Mouse (Mus musculus) gastrocnemius, postnatal 36 days (tissue): ENCODE data around the gene Sgsh. TPM values are rescaled to one million over a fixed set of nuclear protein-coding genes. Genes with fewer than 3 reads are reported as not detected.

Source experiments
- DNase-seq, 2 experiments: peaks; one replicate each; pipeline ENCODE4 v3.0.0; 2022
- intact Hi-C: fragments of 180-260 bp; cut with DNase I; formaldehyde crosslinking; loops from one replicate; pipeline ENCODE4 v1.15.1; 2025
- microRNA-seq, 2 experiments: library from miRNA; unstranded; fragments of <30 nt; microRNA quantifications; one replicate each; pipeline ENCODE4 v1.2.0; 2021
- total RNA-seq, 2 experiments: library from RNA; stranded (reverse); gene quantifications; 2 replicates each; pipeline ENCODE4 v1.2.3; 2021

The Sgsh gene
- total RNA-seq, 2 experiments from 2014 or later = 2.9 to 3.6 TPM

DNA sequence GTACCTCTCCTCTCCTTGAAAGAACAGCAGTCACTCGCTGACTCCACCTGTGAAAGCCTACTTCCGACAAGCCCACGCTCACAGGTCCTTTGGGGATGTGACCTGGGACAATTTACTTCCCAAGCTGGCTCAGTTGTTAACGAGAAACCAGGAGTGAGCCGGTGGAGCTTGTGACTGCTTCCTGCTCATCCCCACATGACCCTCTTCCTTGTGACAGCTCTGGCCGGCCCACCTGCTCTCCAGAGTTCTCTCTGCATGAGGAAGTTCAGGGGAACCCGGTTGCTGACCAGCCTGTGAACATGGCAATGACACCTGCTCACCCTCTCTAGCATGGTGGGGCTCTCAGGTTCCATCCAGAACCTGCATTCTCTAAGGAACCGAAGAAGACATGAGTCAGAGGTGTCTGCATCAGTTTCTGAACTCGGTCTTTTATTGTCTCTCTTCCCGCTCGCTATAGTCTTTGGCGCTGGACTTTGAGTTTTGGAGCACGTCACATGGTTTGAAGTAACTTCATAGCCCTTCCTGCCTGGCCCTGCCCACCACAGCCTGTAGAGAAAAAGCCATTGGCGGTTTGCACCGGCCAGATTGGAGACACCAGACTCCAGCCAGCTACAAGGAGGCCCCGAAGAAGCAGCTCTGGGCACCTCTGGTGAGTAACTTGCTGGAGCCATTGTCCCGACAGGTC is 40.9 kb downstream of the Sgsh start:
- intact Hi-C loops = no loop called here
- no peak for DNase-seq

DNA sequence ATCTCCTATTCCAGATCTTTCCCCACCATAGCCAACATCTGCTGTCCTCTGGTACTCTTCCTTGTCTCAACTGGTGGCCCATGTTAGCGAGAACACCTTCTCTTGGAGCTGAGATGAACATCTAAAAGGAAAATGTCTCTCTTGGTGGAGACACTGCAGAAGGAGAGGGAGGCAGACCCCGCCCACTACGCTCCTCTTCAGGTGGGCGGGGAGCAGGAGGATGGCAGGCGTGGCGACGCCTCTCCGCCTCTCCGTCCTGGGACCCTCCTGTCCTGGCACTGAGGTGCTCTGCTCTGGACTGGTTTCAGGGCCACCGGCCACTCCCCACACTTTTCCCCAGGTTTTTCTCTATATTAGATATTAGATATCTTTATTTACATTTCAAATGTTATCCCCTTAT is 44.7 kb downstream of the Sgsh start:
- intact Hi-C loops = no loop called here
- DNase-seq = no peak

DNA sequence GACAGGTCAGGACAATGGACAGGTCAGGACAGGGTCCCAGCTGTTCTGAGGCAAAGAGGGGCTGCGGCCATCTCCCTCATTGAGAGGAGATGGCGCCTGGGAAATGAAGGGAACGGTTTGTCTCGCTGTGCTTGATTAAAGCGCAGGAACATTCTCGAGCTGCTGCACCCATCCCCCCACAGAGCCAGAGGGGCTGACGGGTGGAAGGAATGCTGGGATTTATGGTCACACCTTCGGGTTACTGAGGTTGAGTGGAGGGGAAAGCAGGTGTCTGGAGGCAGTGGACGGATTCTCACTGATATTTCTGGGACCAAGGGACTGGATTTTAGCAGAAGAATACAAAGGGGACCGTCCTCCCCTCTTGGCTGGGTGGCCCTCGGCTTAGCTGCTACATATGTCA is 47.4 kb downstream of the Sgsh start:
- intact Hi-C loops = no loop called here
- DNase-seq = no peak

DNA sequence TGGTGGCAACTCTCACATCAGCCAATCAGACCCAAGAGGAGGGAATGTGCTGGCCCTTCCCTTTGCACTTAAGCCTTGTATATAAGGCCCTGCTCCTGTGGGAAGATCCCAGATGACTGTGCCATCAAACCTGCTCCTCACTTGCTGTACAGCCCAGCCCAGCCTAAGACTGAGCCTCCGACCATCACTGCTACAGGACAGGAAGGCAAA is 47.8 kb downstream of the Sgsh start, which contains the start of gene Card14:
TSS of gene Card14 (plus strand) at position 111 of the 210 bp plus-strand sequence.
- no peak for DNase-seq
- intact Hi-C loops = no loop called here

DNA sequence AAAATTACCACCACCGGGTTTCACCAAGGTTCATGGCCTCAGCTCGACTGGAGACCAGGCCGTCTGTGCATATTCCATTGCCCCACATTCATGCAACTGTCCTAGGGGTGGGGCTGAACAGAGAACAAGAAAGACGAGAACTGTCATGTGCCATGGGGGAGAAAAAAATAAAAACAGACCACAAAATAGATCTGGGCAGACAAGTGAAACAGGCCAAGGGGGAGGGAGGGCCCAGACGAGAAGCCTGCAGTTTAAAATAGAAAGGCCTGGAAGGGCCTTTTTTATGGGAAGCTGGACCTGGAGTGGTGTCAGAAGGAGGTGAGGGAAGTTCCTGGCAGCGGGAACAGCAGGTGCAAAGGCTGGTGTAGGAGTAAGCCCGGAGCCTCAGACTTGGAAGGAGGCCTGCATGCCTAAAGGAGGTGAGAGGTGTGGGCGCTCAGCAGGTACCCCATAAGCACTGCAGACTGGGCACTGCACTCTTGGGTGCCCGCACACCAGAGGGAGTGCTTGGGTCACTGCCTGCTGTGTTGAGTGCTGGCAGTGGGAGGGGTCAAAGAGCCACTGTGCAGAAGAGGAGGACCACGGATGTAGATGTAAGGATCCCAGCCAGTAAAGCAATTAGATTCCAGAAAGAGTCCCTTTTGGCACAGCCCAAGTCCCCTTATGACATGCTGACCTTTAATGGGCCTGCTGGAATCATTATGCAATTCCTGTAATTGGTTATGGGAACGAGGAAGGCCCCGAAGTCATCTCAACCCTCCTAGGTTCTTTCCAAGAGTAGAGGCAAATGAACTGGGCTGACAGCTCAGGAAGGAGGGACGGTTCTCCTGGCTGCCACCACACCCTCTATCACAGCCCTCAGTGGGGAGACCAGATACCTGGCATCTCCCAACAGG is 48.3 kb downstream of the Sgsh start:
- no peak for DNase-seq
- intact Hi-C loops = no loop called here

DNA sequence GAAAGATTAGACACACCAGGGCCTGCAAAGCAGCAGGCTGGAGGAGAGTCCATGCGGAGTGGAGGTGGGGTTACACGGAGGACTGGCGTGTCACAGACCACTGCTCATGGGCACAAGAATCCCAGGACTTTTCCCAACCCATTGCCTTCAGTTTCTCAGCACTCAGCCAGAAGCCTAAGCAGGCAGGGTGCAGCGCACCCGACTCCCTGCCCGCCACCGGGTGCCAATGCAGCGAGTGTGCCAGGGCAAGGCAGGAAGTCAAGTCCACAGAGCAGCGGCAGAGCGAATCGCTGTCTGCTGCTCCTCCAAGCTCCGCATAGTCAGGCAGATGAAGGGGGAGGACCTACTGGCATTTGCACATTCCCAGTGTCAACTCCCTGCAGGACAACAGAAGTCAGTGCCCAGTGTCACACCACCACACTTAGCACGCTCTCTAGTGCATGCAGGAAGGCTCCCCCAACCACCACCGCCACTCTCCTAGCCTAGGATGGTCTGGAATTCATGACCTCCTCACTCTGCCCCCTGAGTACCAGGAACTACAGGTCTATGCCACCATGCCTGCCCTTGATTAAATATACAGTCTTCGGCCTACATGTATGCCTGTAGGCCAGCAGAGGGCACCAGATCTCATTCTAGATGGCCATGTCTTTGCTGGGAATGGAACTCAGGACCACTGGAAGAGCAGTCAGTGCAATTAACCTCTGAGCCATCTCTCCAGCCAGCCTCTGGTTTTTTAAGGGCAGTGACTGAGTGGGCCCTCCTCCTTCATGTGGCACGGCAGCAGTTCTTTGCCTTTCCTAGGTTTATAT is 50.2 kb downstream of the Sgsh start:
- intact Hi-C loops = loop anchor here (5.0 kb wide), 1 partner anchor 57 kb away; no protein-coding TSS in a partner anchor
- DNase-seq = peak in 1 of 2 experiments; percentile 25

DNA sequence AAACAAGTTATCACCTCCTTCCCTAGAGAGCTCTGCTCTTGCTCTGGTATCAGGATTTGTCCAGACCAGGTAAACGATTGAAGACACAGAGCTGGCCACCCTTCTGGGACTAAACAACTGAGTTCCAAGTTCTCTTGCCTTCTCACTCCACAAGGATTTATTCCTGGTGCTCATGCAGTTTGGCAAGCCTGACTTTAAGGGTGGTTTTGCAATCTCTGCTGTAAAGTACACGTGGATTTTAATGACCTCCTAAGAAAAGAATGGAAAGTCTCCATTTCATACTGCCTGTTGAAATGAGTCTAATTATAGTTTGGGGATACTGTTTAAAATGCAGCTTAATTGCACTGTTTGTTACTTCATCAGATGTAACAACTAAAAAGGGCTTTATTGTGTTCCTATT is 54.4 kb downstream of the Sgsh start:
- DNase-seq = no peak
- intact Hi-C loops = loop anchor here (5.0 kb wide), 1 partner anchor 61 kb away; no protein-coding TSS in a partner anchor

DNA sequence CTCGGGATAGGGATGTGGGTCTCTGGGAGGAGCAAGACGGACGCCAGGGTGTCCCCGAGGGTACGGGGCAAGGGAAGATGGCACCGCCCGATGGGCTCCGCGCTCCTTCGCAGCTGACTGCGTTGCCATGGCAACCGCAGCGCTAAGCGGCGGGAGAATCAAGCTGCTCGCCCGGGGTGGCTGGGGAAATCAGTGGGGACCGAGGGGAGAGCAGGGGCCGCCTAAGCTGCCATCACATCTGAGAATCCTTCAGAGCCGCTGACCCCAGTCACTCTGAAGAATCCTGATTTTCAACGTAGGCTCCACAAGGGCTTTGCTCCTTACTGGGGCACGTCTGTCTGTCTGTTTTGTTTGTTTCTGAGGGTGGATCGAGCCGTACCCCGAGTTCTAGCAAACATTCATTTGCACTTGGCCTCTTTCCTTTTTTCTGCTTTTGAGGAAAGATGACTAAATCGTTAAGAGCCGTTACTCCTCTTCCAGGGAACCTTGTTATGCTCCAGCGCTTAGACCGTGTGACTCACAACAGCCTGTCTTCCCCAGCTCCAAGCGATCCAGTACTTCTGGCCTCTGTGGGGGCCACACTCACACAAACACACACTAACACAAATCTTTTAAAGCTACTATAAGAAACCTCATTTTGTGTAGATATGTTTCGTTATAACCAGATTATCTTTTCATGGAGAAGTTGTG is 54.9 kb downstream of the Sgsh start:
- DNase-seq = no peak
- intact Hi-C loops = loop anchor here (5.0 kb wide), 1 partner anchor 62 kb away; no protein-coding TSS in a partner anchor

DNA sequence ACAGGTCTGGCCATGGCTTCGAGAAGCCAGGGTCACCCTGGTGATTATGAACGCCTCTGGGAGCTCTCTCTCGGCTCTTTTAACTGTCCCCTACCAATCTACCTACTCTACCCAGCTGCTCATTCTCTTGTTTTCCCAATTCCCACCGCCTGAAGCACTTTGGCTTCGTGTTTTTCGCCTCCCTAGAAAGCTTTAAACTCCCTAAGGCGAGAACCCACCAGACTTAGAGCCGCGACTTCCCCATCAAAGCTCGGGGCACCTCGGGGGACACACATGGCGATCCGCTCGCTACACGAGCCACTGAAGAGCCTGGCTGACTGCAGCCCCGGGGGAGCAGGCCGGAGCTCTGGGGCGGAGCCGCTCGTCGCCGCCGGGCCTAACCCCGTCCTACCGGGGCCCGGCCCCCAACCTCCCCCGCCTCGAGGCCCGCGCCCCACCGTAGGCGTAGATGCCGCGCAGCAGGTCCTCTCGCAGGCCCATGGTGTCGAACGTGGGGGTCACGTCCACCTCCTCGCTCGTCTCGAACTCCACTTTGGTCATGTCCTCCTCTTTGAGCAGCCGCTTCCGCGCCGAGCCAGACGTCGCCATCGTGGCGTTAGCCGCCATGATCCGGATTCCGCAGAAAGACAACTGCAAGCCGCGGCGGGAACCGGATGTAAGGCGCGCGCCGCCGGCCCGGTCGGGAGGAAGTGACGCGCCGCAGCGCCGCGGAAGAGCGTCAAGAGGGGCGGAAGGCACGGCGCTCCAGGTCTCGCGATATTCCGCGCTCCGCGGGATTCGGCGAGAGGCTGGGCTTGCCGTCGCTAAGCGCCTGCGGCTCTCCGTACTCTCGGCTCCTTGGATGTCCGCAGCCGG is 55.7 kb downstream of the Sgsh start, which contains the start of gene Eif4a3:
TSS of gene Eif4a3 (minus strand) at position 699 of the 855 bp plus-strand sequence.
- intact Hi-C loops = loop anchor here (5.0 kb wide), 1 partner anchor 63 kb away; no protein-coding TSS in a partner anchor
- peak; percentile 93 to 95 for DNase-seq

DNA sequence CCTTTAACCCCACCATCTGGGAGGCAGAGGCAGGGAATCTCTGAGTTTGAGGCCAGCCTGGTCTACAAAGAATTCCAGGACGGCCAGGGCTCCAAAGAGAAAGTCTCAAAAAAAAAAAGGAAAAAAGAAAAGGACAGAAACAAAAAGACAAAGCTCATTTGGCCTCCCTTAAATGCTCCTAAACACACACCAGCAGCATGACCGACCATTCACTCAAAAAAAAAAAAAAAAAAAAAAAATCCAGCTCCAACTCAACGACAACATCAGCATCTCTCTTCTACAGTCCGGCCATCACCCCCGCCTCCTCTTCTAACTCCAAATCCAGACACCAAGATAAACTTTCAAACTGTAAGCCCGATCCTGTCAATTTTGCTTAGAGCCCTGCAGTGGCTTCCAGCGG is 56.4 kb downstream of the Sgsh start:
- intact Hi-C loops = no loop called here

DNA sequence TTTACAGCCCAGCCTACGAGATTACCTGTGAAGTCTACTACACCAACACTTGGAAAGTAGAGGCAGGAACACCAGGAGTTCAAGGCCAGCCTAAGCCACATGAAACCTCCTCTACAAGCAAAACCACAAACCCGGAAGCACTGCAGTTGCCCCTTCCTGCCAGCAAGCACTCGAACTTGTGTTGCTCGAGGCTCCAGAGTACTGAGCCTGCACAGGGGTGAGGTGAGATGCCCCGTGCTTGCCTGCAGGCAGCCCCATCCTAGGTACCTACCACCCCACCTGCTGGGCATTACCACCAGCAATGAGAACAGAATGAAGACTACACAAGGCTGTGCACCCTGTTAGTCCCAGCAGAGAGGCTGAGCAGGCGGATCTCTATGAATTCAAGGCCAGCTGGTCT is 57.3 kb downstream of the Sgsh start:
- DNase-seq = no peak
- intact Hi-C loops = no loop called here

More for the DNA sequence above, 56.4 kb downstream of the Sgsh start:
- DNase-seq = no peak

Small RNAs within 50 kb of the gene (microRNA-seq; reads per million reads assigned to microRNA genes)
- gene Mir1932 = 0 to 1.4 reads per million in 2 experiments

Other genes with a start within 250 kb of the Sgsh start
- gene Tbc1d16, start 127.0 kb downstream of the Sgsh start, total RNA-seq = 10 to 100 TPM; 19.2 to 23.2 TPM
- not detected for gene Ccdc40, start 127.0 kb downstream of the Sgsh start, total RNA-seq
- gene Gaa, start 87.6 kb downstream of the Sgsh start, total RNA-seq = 100 to 1,000 TPM; 122 to 134 TPM
- gene Eif4a3, start 55.4 kb downstream of the Sgsh start, total RNA-seq = 10 to 100 TPM; 30.0 to 35.2 TPM
- gene Card14, start 47.8 kb downstream of the Sgsh start, total RNA-seq = under 1 TPM; 0.31 to 0.62 TPM
- 1 to 10 TPM; 3.0 to 3.2 TPM for gene Slc26a11, start within 50 bp of the Sgsh start, total RNA-seq
- gene Rnf213, start 37.6 kb upstream of the Sgsh start, total RNA-seq = 1 to 10 TPM; 4.6 to 4.9 TPM
- gene Endov, start 135.8 kb upstream of the Sgsh start, total RNA-seq = 1 to 10 TPM; 3.8 to 3.9 TPM
- gene Nptx1, start 192.2 kb upstream of the Sgsh start, total RNA-seq = under 1 TPM in 1 of 2 experiments, not detected in 1; 0.10 TPM
- gene Rptor, start 247.4 kb upstream of the Sgsh start, total RNA-seq = 10 to 100 TPM; 23.6 to 25.9 TPM